Mouse (Mus musculus) C2C12 (cell line): Measurements from ENCODE around the gene Olfr901.

Source experiments
- CTCF ChIP-seq: IDR thresholded peaks from one replicate; pipeline ENCODE4 v1.5.1; 2011; ENCODE audit not compliant: control insufficient read depth, insufficient read depth, insufficient read length
- MYOD1 ChIP-seq: IDR thresholded peaks from one replicate; pipeline ENCODE4 v1.6.1; 2011; ENCODE audit warnings: low read depth; ENCODE audit not compliant: control insufficient read depth, insufficient read length
- USF1 ChIP-seq: IDR thresholded peaks from one replicate; pipeline ENCODE4 v1.6.1; 2011; ENCODE audit warnings: low read depth, mild to moderate bottlenecking, control low read depth, moderate library complexity

DNA sequence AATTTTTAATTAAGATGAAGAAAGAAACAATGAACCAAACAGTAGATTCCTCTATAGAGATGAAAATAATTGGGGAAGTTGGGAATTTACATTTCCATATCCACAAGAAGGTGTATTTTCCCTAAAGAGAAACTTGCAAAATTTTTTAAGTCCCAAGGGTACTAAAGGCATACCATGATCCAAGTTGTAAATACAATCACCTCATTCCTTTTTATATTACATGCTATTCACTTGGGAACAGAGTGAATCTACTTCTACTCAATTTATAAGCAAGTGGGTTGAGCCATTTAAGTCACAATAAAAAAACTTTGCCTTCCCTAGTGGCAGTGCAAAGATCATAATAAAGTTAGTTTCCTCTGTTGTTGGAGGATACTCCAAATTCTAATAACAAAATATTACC, 33.6 kb downstream of the Olfr901 start, which contains the start of gene Olfr904:
- TF ChIP-seq CTCF (no peak), USF1 (no peak), MYOD1 (no peak)
